Mouse (Mus musculus): Measurements from ENCODE around the gene Gnpat.

DNA sequence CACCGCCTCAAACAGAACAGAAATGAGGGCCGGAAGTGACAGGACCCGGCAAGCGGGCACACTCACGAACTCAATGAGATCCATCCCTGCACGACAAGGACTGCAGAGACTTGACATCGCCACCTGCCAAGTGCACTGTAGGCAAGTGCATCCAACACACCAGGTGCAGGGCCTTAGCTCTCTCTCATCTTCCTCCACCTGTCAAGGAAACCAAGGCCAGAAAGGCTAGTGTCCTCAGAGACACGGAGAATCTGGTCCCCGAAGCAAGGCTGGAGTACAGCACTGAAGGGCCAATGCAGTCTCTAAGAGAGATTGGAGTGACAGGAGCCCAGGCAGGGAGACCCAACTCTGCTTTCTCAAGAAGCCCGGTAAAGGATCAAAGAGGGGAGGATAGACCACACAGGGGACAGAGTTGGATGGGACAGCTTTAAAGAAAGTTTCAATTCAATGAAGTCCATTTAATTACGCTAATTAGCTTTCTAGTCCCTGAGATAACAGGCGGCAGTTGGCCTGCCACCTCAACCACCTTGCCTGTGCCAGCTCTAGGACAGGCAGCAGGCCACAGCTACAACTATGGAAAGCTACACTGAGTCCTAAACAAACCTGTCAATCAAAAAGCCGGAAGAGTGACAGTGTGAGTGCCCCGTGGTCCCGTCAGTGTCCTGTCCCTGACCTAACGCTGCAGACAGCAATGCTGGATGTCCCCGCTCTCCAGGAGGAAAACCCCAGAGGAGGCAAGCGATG lies 55.1 kb downstream of the Gnpat start:
- TF ChIP-seq POLR2A (IDR thresholded peaks at IDR 0.05; ENCODE audit: extremely low read depth, insufficient read depth, low read length) (no peak), CTCF (IDR thresholded peaks at IDR 0.05; ENCODE audit: extremely low read depth, insufficient read depth, low read length) (no peak)

All from cortical plate, adult 2 months (tissue).